Mouse (Mus musculus) bone marrow, adult 2 months (tissue): ENCODE data around the gene Epb41.

Experiments used
- CTCF ChIP-seq: fragments of 200-500 bp; IDR thresholded peaks from 2 replicates; pipeline ENCODE4 v1.5.1; 2011; ENCODE audit warnings: low read length, control low read depth; ENCODE audit not compliant: control insufficient read depth, insufficient read depth
- POLR2A ChIP-seq: fragments of 200-500 bp; IDR thresholded peaks from 2 replicates; pipeline ENCODE4 v1.6.1; 2011; ENCODE audit warnings: low read depth, mild to moderate bottlenecking, control low read depth, low read length, borderline replicate concordance; ENCODE audit not compliant: control insufficient read depth

GRCm38 (mm10) chr4:132027167-132027566 lies 48.0 kb downstream of the Epb41 start:
- no peak for TF ChIP-seq CTCF
- no peak for TF ChIP-seq POLR2A
